Mouse (Mus musculus): ENCODE measurements around the gene Chrm3.
A peak's percentile ranks its signal among the peaks of the same experiment; 100 is the strongest.

The Chrm3 gene

DNA sequence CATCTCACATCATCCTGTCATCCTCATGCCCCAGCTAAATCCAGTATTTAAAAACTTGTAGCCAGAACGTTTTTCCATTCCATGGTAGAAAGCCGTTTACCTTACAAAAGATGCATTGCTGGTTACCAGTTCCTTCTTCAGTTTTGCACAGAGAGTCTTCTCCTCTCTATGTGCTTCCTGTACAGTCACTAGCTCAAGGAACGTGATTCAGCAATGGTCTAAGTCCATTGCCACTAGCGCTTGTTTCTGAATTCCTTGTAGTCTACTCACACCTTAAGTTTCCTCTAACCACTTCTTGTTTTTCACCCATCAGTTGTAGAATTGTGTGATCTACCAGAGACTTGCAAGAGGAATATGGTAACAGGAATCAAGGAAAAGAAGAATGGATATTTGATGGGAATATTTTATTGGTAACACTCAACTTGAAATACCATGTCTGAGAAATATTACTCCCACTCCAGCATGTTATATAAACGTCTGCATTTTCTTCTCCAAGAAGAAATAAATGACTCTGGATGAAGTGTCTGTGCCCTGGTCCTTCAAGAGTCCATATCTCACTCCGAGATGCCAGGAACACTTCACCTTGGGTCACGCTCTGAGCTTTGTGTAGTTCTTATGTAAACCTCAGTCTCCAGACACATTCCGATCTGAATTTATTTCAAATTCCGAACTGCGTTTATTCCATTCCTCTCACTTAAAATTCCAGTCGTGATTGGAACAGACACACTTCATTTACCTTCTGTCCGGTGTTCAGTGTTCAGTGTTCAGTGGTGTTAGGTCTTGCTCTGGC lies 293.6 kb downstream of the Chrm3 start:
- DNase-seq: no peak

DNA sequence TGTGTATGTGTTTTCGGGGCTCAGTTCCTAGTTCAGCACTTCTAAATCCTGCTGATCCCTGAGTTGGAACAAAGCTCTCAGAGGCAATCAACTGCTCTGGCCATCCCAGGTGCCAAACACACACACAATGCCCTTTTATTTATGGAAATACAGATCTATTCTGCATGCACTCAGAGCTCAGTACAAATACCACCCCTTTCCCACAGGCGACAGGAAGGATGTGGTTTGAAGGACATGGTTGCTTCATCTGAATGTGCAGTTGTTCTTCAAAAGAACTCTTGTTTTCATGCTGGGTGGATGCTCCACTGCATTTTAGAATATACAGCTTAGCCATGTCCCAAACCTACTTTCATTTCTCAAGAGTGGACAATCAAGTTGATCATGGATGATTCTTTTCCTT lies 294.9 kb downstream of the Chrm3 start:
- no peak for DNase-seq

DNA sequence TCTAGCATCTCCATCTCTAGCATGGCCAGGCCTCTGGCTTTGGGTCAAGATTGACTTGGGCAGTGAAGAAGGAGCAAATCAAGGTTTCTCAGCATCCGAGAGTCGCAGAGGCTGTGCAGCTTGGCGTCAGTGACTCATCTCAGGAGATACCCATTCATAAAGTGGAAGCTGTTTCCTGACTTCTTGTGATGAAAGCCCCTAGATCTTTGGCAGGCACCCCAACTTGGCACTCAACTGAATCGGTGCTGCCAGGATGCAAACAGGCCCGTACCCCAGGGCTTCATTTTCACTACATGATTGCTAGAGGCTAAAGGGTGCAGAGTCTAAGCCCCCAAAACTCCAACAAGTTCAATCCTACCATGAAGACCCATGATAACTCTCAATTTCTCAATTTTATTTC lies 298.0 kb downstream of the Chrm3 start:
- peak; percentile 23 to 25 for DNase-seq

DNA sequence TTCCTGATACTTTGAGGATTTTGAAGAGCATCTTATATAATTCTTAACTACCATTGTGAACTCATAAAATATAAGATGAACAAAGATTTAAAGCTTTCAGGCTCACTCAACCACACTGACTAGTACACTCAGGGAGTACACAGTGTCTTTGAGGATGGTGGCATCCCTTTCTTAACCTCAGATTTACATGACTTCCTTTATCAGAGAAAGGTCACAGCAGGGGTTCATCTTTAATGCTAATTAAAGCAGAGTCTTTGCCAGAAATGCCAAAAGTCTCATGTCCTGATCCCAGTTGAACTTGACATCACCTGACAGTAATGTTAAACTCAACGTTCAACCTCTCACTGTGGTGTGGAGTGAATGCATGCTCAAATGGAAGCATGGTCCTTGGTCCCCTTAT lies 301.7 kb downstream of the Chrm3 start:
- no peak for DNase-seq

DNA sequence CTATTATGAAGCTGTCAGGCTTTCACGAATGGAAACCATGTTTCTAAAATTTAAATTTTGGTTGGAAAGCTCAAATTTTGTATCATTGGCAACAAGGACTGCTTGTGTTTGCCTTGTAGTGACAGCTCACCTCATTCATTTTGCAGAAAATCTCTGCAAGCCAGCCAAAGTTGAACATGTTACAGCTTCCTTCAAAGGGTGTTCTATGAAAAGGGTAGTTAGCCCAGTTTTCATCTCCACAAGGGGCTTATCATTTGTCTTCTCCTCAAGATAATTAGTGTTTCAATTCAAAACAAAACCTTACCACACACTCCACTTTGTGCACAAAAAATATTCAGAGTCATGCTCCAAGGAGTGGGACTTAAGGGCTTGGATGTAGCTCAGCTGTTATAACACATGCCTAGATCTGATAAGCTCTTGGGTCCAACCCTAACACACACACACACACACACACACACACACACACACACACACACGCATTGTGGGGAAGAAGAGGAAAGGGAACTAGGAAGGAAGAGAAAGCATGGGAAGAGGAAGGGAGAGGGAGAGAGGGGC lies 302.9 kb downstream of the Chrm3 start:
- DNase-seq: no peak

DNA sequence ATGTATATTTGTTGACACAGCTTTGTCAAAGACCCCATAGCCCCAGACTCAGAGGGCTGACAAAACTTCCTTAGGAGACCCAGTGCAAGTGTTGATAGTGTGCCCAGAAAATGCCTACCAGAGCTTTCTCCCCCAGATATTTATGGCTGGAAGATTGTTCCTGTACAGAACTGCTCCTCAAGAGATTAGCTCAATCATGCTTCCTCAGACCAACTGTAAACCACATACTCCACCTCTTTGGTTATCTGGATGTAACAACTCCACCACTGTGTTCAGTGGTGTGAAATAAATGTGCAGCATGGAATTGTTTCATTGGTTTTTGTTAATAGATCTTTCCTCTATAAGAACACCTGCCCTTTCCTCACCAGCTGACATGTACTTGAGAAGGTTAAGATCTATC lies 306.6 kb downstream of the Chrm3 start:
- DNase-seq: no peak

DNA sequence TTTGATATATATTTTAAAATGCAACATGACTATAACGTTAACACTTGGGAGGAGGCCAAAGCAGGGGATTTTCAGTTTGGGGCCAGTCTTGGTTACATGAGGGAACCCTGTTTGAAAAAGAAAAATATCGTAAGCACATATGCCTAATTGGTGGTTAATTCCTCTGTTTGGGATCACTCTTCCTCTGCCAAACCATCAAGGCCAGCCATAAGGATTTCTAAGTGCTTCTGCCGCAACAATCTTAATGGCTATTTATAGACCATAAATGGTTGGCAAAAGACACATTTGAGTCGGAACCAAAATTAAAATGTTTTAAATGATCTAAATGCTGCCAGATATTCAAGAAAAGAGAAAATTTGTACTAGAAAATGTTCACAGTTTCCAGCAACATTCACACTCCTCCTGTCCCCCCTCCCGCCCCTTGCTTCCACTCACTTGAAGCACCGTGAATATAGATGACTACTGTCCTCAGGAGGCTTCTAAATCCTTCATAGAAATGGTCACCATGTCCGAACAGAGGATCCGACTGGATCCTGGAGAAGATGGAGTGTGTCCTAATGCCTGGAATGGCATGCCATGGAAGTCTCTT lies 307.3 kb downstream of the Chrm3 start:
- DNase-seq: no peak

DNA sequence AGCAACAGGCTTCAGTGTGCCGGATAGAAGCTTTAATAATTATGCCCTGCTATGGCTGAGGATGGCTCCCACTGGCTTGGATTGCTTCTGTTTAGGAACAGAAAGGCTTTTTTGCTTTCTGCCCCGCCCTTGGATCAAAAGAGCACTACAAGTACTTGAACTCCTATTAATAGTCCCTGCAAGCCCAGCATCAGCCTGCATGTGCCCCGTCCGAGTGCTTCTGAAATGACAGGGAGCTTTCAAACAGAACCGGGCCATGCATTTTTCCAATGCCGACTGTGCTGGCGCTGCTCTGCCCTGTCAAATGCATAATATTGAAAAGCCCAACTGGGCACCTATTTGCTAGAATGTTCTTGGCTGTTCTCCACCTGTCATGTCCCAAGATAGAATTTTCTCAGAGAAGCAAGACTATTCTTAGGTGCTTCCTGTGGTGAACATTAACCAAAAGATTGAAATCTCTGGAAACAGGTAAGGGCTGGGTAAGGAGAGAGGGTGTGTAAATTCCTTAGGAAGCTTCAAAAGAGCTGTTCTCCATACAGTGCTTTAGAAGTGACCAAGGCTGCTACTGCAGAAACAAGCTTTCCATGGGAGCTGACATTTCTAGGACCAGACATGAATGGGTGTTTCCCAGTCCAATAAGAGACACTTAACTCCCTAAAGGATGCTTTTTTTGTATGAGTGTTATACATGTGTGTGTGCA lies 314.8 kb downstream of the Chrm3 start:
- peak; percentile 4 to 10 for DNase-seq

DNA sequence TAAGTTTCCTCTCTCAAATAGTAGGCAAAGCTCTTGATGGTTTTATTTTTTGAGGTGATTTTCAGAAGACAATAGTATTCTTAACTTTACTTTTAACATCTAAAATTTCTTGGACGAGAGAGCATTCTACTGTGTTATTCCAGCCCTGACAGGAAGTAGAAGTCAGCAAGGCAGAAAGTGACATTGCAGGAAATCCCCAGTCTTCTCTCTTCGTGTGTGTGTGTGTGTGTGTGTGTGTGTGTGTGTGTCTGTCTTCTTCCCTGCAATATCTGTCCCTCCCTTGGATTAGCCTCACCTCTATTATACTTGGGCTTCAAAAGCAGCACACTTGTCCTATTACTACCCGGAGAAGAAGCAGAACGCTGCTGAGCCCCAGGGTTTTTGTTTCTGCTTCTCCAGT lies 316.6 kb downstream of the Chrm3 start:
- DNase-seq: peak; percentile 23 to 36

DNA sequence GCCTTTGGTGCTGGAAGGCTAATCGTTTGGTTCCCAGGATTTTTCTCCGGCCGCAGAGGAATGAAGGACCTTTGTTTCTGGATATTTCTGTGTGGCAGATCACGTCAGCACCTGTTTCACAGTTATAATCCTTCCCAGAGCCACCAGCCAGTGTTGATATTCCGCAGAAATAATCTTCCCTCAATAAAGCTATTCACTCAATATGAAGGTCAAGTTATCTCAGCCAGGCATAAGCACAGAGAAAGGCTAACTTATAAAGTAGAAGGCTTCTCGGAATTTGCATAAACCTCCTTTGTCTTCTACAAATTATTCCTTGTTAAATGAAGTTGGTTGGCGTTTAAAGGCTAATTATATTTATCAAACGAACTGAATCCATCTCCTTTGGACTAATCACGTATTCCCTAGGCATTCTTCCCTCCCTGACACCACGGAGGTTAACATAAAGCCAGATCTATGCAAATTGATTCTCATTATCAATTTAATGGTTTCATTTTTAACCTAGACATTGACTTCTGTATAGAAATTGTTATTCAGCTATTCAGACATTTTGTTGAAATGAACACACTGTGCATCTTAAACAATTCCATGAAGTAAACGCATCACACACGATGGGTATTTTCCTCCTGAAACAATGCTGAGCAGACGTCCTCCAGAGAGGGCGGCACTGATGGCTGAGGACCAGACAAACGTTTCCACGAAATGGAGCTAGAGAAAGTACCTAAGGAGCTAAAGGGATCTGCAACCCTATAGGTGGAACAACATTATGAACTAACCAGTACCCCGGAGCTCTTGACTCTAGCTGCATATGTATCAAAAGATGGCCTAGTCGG lies 326.9 kb downstream of the Chrm3 start:
- DNase-seq: no peak

DNA sequence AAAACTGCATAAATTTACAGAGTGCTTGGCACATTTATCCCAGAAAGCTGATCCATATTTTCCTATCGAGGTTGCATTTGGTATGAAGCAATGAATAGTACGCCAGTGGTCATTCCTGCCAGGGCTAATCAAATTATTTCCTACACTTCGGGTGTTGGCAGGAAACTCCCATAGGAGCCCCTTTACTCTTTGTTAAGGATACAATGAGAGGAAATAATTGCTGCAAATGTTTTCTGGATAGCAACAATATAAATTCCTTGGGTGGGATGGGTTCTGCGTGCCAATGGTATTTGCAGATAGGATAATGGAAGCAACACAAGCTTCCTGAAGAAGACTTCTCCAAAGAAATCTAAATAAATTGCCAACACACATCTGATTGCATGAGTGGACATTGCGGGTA lies 329.1 kb downstream of the Chrm3 start:
- DNase-seq: no peak

DNA sequence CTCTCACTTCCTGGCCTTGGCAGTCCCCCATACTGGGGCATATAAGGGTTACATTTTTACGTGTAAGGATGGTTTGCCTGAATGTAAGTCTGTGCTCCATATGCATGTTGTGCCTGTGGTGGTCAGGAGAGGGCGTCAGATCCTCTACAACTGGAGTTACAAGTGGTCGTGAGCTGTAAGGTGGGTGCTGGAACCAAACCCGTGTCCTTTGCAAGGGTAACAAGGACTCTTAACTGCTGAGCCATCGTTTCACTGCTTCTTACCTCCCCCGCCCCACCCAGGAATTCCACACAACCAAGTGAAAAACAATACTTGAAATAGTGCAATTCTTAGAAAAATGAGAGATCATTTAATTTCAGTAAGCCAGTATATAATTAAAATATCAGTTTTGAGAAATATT lies 330.7 kb downstream of the Chrm3 start:
- no peak for DNase-seq

DNA sequence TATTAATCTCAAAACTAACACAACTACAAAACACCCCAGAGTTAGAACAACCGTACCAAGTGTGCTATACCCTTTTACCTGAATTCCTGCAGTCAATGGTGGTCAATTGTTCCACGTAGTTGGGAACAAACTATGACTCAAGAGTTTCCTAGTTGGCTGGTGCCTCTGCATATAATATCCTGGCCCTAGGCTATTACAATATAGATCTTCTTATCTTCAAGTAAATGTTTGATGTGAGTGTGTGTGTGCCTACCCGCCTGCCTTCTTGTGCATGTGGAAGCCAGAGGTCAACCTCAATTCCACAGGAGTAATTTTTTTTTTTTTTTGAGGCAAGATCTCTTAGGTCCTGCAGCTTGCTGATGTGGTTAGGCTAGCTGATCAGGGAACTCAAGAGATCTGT lies 335.5 kb downstream of the Chrm3 start:
- DNase-seq: no peak

DNA sequence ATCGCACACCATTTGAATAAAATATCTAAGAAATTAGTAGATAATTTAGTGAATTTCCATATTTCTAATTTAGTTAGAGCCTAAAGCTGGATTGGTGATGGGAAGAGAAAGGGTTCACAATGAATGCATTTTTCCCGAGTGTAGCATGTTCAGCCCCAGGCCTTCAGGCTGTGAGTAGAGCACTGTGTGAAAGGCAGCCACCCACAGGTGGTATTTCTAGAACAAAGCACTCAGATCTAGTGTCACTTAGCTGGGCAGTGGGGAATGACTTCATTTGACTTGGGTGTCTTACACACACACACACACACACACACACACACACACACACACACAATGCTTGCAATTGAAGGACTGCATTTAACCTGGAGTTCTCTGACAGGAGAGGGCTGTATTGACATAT lies 337.5 kb downstream of the Chrm3 start:
- no peak for DNase-seq

DNA sequence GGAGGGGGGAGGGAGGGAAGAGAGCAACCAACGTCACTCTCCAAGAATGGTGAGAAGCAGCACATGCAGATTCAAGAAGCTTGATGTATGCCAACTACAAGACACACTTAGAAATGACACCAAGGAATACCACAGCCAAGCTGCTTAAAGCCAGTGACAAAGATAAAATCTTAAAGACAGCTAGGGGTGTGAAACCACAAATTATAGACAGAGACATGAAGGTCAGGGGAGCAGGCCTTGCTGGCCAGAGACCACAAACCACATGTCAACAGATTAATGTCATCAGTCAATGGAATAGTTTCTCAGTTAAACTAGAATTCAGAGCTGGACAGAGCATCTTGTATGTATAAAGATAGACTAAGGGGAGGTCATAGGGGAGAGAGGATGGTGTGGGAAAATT lies 341.4 kb downstream of the Chrm3 start:
- no peak for DNase-seq

DNA sequence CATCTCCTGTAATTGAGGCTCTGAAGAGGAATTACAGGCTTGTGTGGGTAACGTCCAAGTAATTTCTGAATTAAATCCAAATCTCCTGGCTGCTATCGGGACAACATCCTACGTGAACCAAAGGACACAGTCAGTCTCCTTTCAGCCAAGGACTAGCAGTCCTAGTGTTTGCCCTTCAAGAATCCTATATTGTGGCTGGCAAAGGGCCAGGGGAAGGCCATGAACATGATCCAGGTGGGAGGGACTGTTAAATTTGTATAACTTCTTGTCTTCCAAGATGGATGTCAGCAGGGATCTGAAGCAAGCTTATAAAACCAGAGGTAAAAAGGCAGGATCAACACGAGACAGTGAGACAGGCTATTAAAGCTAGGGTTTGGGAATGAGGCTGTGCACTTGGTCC lies 357.7 kb downstream of the Chrm3 start:
- DNase-seq: no peak

DNA sequence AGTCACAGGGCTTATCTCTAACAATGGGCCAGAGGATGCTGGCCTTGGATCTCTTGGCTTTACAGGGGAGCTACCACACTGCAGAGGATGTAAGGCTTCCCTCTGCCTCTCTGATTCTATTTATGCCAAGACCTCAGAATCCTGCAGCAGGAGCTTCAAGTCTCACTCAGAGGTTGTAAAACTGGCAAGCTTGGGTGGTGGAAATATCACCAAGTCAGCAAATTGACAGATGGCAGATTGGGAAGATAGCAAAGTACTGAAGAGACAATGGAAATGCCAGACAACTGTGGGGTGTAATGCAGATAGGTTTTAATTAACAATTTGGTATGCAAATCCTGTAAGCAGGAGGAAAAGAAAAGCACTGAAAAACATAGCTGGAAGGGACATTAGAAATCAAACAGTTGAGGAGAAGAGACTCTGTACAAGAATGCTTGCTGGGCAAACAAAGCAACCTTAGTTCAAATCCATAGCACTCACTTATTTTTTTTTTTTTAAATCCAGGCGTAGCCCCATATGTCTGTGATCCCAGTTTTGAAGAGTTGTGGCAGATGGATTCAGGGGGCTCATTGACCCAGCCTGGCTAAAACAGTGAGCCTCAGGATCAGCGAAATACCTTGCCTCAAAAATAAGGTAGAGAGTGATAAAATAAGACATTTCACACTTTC lies 362.9 kb downstream of the Chrm3 start:
- no peak for DNase-seq

DNA sequence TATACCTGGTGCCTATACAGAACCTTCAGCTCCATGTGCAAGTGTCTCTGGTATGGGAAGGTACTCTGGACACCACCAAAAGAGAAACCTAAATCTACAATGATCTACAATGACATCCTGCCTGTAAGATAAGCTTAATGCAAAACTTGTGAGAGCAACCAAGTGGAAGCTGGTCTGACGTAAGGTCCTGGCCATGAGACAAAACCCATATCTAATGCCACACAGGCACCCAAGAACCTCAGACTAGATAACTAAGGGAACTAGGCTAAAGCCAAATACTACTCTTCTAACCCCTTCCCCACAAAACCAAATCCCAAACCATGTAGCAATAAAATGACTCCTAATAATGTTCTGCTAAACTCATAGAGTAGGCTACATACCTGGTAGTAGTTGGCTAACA lies 364.8 kb downstream of the Chrm3 start:
- DNase-seq: no peak

DNA sequence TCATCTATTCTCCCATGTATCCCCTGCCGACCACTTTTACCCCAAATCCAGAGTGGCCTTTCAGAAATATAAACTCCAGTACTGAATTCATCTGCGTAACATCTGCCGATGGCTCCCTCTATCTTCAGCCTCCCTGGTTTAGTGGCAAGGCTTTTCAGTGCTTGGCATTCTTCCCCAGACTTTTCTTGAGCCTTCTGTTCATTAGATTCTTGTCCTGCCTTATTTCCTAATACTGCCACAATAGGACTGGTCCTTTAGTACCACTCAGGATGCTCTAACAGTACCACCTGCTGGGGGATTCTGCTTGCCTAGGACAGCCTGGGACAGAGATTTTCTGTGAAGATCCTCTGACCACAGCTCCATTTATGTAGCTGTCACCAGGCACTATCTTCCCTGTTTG lies 367.1 kb downstream of the Chrm3 start:
- no peak for DNase-seq

DNA sequence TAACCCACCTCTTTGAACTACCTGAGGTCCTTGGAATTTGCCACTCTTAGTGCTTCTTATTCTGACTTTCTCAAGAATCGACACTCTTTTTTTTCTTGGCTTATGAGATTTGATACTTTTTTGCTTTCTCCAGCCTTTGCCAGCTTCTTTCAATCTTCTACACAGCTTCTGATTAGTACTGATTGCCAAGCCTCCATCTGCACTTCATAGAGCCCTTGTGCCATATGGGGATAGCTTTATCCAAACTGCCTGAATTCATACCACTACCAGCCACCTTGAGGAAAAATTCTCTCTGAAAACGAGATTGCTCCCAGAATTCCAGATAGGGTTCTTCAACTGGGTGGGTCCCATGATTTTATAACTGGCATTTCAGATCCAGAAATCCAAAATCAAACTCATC lies 368.0 kb downstream of the Chrm3 start:
- DNase-seq: no peak

DNA sequence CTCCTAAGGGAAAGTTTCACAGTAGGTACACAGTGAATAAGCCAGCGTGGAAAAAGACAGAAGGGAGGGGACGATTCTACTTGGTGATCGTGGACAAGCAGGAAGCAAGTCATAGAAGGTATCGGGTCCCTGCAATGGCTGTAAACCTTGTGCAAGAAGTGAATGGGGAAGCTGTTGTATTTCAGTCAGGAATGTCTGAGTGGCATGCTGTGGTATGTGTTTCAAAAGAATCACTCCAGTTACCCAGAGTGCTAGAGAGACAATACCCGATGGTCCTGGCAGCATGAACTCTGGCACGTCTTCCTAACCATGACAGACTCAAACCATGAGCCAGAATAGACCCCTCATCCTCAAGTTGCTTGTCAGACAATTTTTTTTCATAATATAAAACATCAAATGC lies 375.0 kb downstream of the Chrm3 start:
- DNase-seq: no peak

DNA sequence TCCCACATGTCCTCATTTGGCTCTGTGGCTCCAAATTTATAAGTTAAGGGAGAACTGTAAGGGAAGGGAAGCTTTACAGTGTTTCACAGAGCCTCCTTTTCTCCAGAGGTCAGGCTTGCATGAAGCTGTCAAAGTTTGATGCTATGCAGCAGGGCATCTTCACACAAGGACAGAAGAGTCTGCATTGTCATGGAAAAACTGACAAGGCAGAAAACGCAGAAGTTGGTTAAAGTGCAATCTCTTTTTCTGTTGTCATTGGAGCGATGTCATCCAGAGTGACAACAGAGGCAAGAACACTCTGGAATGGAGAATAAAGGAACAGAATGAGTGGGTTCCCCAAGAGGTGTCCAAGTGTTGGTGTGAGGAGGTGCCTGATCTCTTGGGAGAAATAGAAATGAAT lies 377.4 kb downstream of the Chrm3 start:
- no peak for DNase-seq

DNA sequence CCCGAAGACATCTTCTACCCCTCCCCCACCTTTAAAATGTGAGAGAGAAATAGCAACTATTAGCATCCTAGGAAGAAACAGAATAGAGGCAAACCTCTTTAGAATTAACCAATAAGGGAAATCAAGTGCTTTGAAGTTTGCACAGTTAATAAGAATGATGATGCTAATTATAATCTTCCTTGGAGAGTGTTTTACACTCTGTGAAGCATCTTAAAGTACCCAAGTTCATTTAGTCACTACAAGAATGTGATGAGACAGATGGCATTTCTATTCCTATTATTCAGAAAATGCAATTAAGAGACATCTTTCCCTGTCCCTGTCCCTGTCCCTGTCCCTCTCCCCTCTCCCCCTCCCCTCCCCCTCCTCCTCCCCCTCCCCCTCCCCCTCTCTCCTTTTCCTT lies 382.9 kb downstream of the Chrm3 start:
- DNase-seq: no peak
